Mouse (Mus musculus) skeletal muscle tissue, adult 2 months (tissue): ENCODE results near the gene Atad5.
"Not testable (repeated sequence)": the region's sequence is repeated elsewhere in the genome, so short reads cannot be mapped to it uniquely, and the experiment has no call there.

Experiments used
- DNase-seq: peaks from one replicate; pipeline ENCODE4 v3.0.0-alpha.2; 2012; ENCODE audit warnings: low read depth, low spot score

The Atad5 gene

DNA sequence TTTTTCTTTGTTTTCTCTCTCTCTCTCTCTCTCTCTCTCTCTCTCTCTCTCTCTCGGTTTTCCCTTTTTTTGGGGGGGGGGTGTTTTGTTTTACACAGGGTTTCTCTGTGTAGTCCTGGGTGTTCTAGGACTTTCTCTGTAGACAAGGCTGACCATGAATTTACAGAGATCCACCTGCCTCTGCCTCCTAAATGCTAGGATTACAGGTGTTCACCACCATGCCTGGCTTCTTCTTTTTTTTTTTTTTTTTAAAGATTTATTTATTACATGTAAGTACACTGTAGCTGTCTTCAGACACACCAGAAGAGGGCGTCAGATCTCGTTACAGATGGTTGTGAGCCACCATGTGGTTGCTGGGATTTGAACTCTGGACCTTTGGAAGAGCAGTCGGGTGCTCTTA is 59.8 kb downstream of the Atad5 start:
- not testable (repeated sequence) for DNase-seq

DNA sequence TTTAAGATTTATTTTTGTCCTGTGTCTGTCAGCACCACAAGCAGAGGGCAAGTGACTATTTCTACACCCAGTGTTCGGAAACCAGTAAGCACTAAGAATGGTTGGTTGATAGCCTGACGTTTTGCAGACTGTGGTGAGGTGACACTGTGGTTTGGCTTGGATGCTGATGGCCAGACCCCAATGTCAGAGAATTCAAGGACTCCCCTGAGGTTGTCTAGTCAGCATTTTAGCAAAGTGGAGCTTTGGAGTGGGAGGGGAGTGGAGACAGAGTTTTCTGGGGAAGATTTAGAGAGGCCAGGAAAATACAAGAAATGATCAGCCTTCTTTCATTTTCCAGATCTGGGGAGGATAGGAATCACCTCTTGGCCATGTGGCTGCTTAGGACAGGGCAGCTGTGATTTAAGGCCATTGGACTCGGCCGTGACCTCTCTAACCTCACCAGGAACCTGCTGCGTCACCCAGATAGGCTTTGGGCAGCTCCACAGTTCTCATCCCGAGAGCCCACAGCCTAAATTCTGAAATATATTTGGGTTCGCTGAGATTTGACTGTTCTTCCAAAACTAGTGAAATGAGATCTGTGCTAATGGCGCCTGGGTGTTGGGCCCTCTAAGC is 60.3 kb downstream of the Atad5 start:
- no peak for DNase-seq

- DNase-seq = no peak
These were observed 61.4 kb downstream of the Atad5 start for GRCm38 (mm10) chr11:80150566-80150965.

DNA sequence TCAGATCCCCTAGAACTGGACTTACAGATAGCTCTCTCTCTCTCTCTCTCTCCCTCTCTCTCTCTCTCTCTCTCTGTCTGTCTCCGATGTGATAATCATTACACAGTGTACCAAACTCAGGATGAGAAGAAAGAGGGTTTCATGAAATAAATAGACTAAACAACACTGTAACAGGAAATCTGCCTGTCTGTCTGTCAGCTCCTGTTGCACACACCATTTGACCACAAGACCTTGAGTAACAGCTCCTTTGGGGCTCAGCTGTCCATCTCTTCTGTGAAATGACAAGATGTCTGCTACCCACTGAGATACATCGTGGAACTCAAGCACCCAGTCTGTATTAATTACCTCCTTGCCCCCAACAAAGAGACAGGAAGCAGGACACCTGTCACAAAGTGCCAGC is 62.3 kb downstream of the Atad5 start:
- DNase-seq = no peak

GRCm38 (mm10) chr11:80152376-80152775 is 63.2 kb downstream of the Atad5 start:
- DNase-seq = no peak

DNA sequence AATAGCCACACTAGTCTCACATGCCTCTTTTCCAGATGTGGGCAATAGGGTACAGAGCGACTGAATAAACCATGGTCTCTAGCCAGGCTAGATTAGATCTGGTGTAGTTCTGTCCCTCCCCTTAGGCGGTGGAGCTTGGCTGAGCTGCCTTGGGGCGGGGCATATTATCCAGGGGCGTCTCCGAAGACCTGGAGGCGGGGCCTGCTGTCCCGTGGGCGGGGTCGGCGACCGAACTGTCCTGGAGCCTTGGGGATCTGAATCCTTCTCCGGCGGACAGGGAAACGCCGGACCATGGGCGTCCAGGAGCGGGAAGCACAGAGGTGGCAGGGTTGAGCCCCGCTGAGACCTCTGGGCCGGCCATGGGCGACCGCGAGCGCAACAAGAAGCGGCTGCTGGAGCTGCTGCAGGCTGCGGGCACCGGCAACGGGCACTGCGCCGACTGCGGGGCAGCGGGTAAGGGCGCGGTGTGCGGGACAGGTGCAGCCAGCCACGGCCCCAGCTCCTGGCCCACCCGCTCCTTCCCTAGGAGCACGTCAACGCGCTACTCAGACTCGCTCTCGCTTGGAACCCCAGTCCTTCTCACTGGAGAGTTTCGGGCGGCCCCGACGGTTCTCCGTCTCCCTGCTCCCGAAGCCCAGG is 64.8 kb downstream of the Atad5 start, which contains the start of gene Adap2:
Gene Adap2, plus strand, starts transcription at position 249 of the 639 bp plus-strand sequence.
- DNase-seq = peak; percentile 85

DNA sequence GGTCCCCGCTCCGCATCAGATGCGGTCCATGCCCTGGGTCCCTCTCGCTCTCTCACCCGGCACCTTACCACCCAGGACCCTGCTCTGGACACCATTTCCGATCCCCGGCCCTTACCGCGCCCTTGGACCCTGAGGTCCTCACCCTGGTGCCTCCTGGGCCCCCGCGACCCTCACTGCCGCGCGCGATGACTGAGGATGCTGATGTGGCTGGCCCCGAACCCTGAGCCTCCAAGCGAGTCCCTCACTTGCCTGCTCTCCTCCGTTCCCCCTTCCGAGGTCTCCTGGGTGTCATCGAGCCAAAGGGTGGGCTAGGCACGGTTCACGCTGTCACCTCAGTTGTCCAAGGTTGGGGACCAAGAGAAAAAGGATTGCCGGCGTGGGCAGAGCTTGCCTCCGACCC is 65.3 kb downstream of the Atad5 start:
- no peak for DNase-seq

GRCm38 (mm10) chr11:80155541-80155940 is 66.3 kb downstream of the Atad5 start:
- no peak for DNase-seq

GRCm38 (mm10) chr11:80155961-80156360 is 66.8 kb downstream of the Atad5 start:
- no peak for DNase-seq

GRCm38 (mm10) chr11:80156841-80157240 is 67.6 kb downstream of the Atad5 start:
- DNase-seq = no peak

DNA sequence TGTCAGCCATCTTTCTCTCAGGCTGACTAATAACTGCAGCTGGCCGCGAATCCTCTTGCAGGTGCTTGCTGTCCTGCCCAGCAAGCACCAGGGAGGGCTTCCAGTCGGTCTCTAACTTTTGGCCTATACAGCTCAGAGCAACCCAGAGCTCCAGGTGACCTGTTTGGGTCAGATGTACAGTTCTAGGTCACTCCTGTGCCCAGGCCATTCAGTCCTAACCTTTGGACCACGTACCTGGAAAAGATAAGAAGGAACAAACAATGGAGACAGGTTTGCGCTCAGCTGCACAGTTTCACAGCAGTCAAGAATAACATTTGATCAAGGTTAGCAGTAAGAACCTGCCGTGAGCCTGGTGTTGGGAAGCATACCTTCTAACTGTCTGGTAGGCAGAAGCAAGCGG is 69.8 kb downstream of the Atad5 start:
- no peak for DNase-seq

GRCm38 (mm10) chr11:80161041-80161440 is 71.8 kb downstream of the Atad5 start:
- no peak for DNase-seq

DNA sequence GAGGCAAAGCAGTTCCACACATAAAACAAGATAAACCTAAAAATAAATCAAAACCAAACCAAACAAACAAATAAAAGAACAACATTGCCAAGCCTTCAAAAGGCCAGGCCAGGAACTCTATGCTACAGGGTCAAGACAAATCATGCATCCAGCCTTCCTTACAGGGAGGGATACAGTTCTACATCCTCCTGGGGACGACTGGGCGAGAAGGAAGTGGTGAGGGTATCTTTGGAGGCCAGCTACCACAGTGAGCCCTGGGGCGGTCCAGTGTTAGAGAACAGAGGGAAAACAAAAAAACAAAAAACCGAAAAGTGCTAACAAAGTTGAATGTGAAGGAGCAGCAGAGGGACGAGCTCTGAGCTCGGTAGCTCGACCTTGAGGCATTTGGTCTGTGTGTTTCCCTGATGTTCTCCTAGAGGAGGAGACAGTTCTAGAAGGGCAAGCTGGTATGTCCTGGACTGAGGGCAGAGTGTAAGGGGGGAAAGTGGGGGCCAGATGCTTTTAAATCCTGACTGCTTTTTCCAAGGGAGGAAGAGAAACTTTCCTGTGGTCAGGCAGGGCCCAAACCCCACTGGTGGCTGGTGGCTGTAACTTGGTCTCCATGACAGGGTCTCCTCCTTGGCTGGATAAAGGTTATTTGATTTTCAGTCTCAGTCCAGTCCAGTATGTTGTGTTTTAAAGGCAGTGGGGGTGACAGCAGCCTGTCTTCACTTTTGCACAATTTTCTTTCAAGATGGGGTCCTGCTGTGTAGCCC is 74.3 kb downstream of the Atad5 start:
- no peak for DNase-seq

GRCm38 (mm10) chr11:80164224-80164623 is 75.0 kb downstream of the Atad5 start:
- no peak for DNase-seq

DNA sequence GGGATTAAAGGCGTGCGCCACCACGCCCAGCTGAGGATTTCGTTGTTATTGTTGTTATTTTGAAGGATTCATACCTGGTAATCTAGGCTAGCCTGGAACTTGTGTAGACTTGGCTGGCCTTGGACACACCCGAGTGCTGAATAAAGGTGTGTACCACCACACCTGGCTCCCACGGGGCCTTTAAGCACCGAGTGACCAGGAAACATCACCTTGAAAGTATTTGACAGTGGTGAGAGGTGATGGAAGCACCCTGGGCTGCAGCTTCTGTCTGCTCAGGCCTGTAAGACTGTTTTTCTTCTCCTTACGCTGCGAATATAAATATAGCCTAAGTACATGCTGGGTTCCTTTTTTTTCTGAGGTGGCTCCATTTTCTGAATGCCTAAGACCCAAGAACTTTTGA is 78.9 kb downstream of the Atad5 start:
- no peak for DNase-seq

DNA sequence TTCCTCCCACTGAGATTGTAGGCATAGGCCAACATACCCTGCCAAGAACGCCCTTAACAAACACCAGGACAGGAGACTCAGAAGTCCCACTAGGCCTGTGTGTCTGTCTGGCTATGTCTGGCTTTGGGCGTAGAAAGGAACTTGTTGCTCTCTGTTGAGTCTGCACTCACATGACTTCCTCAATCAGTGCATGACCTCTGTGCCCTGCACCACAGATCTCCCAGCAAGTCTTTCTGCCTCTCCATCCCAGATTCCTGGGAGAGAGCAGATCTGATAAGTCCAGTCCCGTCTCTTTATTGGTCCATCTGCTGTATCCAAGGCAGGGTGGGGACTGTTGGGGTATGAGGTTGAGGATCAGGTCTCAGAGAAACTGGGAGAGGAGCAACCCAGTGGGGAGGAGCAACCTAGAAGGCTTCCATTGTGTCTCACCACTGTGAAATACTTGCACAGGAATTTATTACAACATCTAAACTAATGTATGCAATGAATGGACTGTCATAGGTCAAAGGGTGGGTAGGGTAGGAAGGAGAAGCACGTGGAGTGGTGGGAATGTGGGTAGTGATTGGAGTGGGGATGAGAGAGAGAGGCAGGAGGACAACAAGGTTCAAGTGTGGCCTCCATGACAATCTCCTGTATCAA is 79.5 kb downstream of the Atad5 start:
- no peak for DNase-seq

DNA sequence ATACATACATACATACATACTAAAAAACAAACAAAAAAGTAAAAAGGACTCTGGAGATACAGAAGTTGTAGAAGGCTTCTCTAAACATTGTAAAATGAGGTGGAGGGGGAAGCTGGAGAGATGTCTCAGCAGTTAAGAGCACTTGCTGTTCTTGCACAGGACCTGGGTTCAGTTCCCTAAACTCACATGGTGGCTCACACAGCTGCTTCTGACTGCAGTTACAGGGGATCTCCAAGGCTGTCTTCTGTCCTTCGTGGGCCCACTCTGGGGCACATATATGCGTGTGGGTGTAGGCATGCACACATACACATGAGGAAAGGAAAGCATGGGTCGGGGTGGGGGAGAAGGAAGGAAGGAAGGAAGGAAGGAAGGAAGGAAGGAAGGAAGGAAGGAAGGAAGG is 80.4 kb downstream of the Atad5 start:
- DNase-seq = no peak

- no peak for DNase-seq
These were observed 81.2 kb downstream of the Atad5 start for GRCm38 (mm10) chr11:80170351-80170750.

GRCm38 (mm10) chr11:80171884-80172283 is 82.7 kb downstream of the Atad5 start:
- DNase-seq = peak; percentile 51

DNA sequence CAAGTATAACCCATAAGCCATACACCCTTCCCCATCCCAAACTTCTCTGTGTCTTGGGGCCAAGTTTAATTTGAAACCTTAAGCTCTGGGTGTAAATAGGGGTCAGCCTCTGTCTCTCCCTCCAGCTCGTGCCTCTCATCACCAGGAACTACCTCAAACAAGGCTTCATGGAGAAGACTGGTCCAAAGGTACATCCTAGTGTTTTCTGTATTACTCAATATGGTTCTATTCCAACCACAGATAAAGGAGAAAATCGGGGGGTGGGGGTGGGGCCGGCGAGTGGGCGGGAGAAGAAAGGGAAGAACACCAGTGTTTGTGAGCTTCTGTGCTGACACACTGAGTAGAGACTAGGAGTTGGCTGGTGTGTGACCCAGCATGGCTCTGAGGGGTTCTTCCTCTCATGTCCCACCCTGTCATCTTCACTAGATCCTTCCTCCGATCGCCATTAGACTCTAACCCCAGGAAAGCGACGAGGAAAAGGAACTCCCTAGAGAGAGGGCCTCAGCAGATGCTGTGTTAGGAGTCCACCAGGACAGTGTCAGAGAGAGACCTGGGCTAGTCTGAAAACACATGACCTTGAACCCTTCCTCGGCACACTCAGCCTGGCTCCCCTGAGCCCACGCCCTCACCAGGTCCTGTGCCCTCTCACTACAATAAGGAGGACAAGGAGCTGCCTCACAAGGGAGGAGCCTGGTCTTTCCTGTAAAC is 84.9 kb downstream of the Atad5 start:
- DNase-seq = no peak
